Mouse (Mus musculus) heart, postnatal 14 days (tissue): ENCODE measurements around the gene Zdhhc17. TPM values are rescaled to one million over a fixed set of nuclear protein-coding genes. Genes with fewer than 3 reads are reported as not detected.

ENCODE experiments used
- DNase-seq, 2 experiments: peaks; one replicate each; pipeline ENCODE4 v3.0.0; 2021 to 2022
- intact Hi-C: fragments of 180-260 bp; cut with DNase I; formaldehyde crosslinking; loops from one replicate; pipeline ENCODE4 v1.15.1; 2025
- total RNA-seq, 2 experiments: library from RNA; stranded (reverse); gene quantifications; 2 replicates each; pipeline ENCODE4 v1.2.3; 2021

The Zdhhc17 gene
- total RNA-seq, 2 experiments from 2014 or later: 23.7 to 25.8 TPM

GRCm38 (mm10) chr10:111009113-111009640, 763 bp downstream of the Zdhhc17 start:
- intact Hi-C loops: loop anchor here (2.0 kb wide), 1 partner anchor 16 kb away; no protein-coding TSS in a partner anchor
- no peak for DNase-seq

GRCm38 (mm10) chr10:111007687-111008086, 2.3 kb downstream of the Zdhhc17 start:
- intact Hi-C loops: loop anchor here (2.0 kb wide), 1 partner anchor 15 kb away; no protein-coding TSS in a partner anchor
- DNase-seq: no peak

- intact Hi-C loops: no loop called here
Observed at GRCm38 (mm10) chr10:111005611-111006488, 4.1 kb downstream of the Zdhhc17 start.

GRCm38 (mm10) chr10:111004220-111004619, 5.7 kb downstream of the Zdhhc17 start:
- intact Hi-C loops: no loop called here
- no peak for DNase-seq

More at GRCm38 (mm10) chr10:111005611-111006488, 4.1 kb downstream of the Zdhhc17 start:
- no peak for DNase-seq

GRCm38 (mm10) chr10:110999201-110999600, 10.7 kb downstream of the Zdhhc17 start:
- no peak for DNase-seq
- intact Hi-C loops: no loop called here

GRCm38 (mm10) chr10:110997180-110997579, 12.8 kb downstream of the Zdhhc17 start:
- no peak for DNase-seq
- intact Hi-C loops: no loop called here

GRCm38 (mm10) chr10:110994761-110995160, 15.2 kb downstream of the Zdhhc17 start:
- intact Hi-C loops: no loop called here
- DNase-seq: no peak

GRCm38 (mm10) chr10:110993249-110993648, 16.7 kb downstream of the Zdhhc17 start:
- DNase-seq: no peak
- intact Hi-C loops: loop anchor here (2.0 kb wide), 1 partner anchor 16 kb away; no protein-coding TSS in a partner anchor

GRCm38 (mm10) chr10:110992047-110992431, 17.9 kb downstream of the Zdhhc17 start:
- DNase-seq: no peak
- intact Hi-C loops: loop anchor here (2.0 kb wide), 1 partner anchor 17 kb away; no protein-coding TSS in a partner anchor

GRCm38 (mm10) chr10:110991307-110992046, 18.5 kb downstream of the Zdhhc17 start:
- no peak for DNase-seq
- intact Hi-C loops: loop anchor here (2.0 kb wide), 1 partner anchor 17 kb away; no protein-coding TSS in a partner anchor

- DNase-seq: peak in 1 of 2 experiments; percentile 27
- intact Hi-C loops: loop anchor here (1.0 kb wide), 1 partner anchor 111 kb away; no protein-coding TSS in a partner anchor
Observed at GRCm38 (mm10) chr10:110989729-110990128, 20.2 kb downstream of the Zdhhc17 start.

GRCm38 (mm10) chr10:110986682-110987081, 23.3 kb downstream of the Zdhhc17 start:
- intact Hi-C loops: no loop called here
- peak in 1 of 2 experiments; percentile 18 for DNase-seq

- intact Hi-C loops: no loop called here
- DNase-seq: no peak
Observed at GRCm38 (mm10) chr10:110982771-110983170, 27.2 kb downstream of the Zdhhc17 start.

GRCm38 (mm10) chr10:110980441-110980840, 29.5 kb downstream of the Zdhhc17 start:
- intact Hi-C loops: no loop called here
- no peak for DNase-seq

- no peak for DNase-seq
- intact Hi-C loops: no loop called here
Observed at GRCm38 (mm10) chr10:110979431-110979830, 30.5 kb downstream of the Zdhhc17 start.

- intact Hi-C loops: no loop called here
- DNase-seq: no peak
Observed at GRCm38 (mm10) chr10:110977379-110977778, 32.6 kb downstream of the Zdhhc17 start.

- DNase-seq: peak; percentile 32 to 58
- intact Hi-C loops: no loop called here
Observed at GRCm38 (mm10) chr10:110976046-110976445, 33.9 kb downstream of the Zdhhc17 start.

GRCm38 (mm10) chr10:110974885-110975284, 35.1 kb downstream of the Zdhhc17 start:
- intact Hi-C loops: loop anchor here (2.0 kb wide), 1 partner anchor 126 kb away; no protein-coding TSS in a partner anchor
- no peak for DNase-seq

- peak; percentile 46 to 62 for DNase-seq
- intact Hi-C loops: loop anchor here (2.0 kb wide), 1 partner anchor 126 kb away; no protein-coding TSS in a partner anchor
Observed at GRCm38 (mm10) chr10:110974463-110974862, 35.5 kb downstream of the Zdhhc17 start.

GRCm38 (mm10) chr10:110971998-110972397, 37.9 kb downstream of the Zdhhc17 start:
- intact Hi-C loops: loop anchor here (2.0 kb wide), 1 partner anchor 177 kb away; no protein-coding TSS in a partner anchor
- no peak for DNase-seq
